Comparison of ENCODE assay signal across 20 mouse cellular contexts in the genomic region with DNA sequence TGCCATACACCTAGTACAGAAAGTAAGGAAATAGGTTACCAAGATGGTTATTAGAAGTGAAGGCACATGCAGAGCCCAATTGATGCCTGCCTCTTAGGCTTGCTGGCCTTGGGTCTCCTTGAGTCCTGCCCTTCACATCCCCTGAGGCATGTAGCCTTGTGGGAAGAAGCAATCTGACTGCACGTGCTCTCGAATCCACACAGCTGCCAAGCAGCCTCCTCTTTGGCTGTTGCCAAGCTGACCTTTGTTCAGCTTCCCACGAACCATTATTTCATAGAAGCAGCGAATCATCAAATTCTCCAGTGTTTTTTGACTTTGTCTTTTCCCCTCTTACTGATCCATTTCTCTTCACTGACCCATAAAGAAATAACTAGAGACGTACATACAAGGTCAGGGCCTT.
DNase-seq lines count a peak whose midpoint lies in the region; ATAC-seq and TF ChIP-seq lines count a peak whose summit lies in the region.
"Had no signal": no experiment of that assay in that cellular context is flagged by ENCODE, and none has a peak within 500 bp of the region (broad histone marks: within the 10 kb centered on the region; RNA-seq: fewer than 3 reads in every experiment).

No protein-coding gene starts in this region.

- no peak overlapping the region for H3K9ac ChIP-seq in kidney, embryonic 16.5 days (replicated peaks; ENCODE audit: low read length)
- no peak overlapping the region for H3K9ac ChIP-seq in limb, embryonic 12.5 days (replicated peaks)
- H3K9ac ChIP-seq: limb, embryonic 15.5 days had no signal

- H3K36me3 ChIP-seq in kidney, embryonic 16.5 days (ENCODE audit: insufficient read depth, low read length) = no peaks in the 10 kb centered on the region
- no peaks in the 10 kb centered on the region for H3K36me3 ChIP-seq in limb, embryonic 12.5 days
- H3K36me3 ChIP-seq: heart, embryonic 10.5 days; limb, embryonic 15.5 days had no signal

- H3K4me1 ChIP-seq in kidney, embryonic 16.5 days (ENCODE audit: insufficient read depth, low read length) = no peaks in the 10 kb centered on the region
- H3K4me1 ChIP-seq in limb, embryonic 12.5 days (replicated peaks) = no peaks in the 10 kb centered on the region
- H3K4me1 ChIP-seq: heart, embryonic 10.5 days had no signal

- H3K27me3 ChIP-seq in kidney, embryonic 16.5 days (ENCODE audit: insufficient read depth, low read length) = no peaks in the 10 kb centered on the region
- H3K27me3 ChIP-seq in limb, embryonic 12.5 days = no peaks in the 10 kb centered on the region
- H3K27me3 ChIP-seq: limb, embryonic 15.5 days had no signal

- H3K4me3 ChIP-seq in kidney, embryonic 16.5 days (ENCODE audit: low read length) = no peak overlapping the region
- no peak overlapping the region for H3K4me3 ChIP-seq in limb, embryonic 12.5 days (replicated peaks)
- H3K4me3 ChIP-seq: heart, embryonic 10.5 days; limb, embryonic 15.5 days; myocyte had no signal

- TF ChIP-seq POLR2A in brain, embryonic 14.5 days (IDR thresholded peaks at IDR 0.05; ENCODE audit: borderline replicate concordance, extremely low read depth, insufficient read depth, insufficient read length, poor library complexity, severe bottlenecking) = no peak

- WGBS in kidney, embryonic 16.5 days = 64% methylated on average over 5 of the region's 5 CpGs
- 71% methylated on average over 5 of the region's 5 CpGs for WGBS in limb, embryonic 12.5 days

- ATAC-seq in kidney, embryonic 16.5 days (ENCODE audit: low FRiP score, low TSS enrichment) = no peak
- ATAC-seq in limb, embryonic 12.5 days (ENCODE audit: insufficient number of reproducible peaks, insufficient read depth, low FRiP score, low TSS enrichment, low read depth) = no peak
- ATAC-seq: activated CD4-positive, CD25-positive, alpha-beta regulatory T cell, adult 4 months had no signal

- no peak for TF ChIP-seq CTCF in brain, embryonic 14.5 days (IDR thresholded peaks at IDR 0.05; ENCODE audit: borderline replicate concordance, extremely low read depth, insufficient read depth, insufficient read length)

- peak; percentile 20 for DNase-seq in embryo, embryonic 11 days
- no peak for DNase-seq in embryo, embryonic 10.5 days (ENCODE audit: low spot score)
- peak; percentile 61 to 74 for DNase-seq in kidney, adult 8-10 months
- peak; percentile 26 for DNase-seq in brain, embryonic 14.5 days (ENCODE audit: low read depth)
- DNase-seq in right cerebral cortex, postnatal 14 days = no peak
- DNase-seq in testis, postnatal 14 days (ENCODE audit: low spot score) = no peak
- DNase-seq: cerebellum, adult 8-10 months; gastrocnemius, postnatal 14 days; heart, postnatal 14 days; layer of hippocampus, postnatal 36 days; lung, adult 2 months; right cerebral cortex, adult 18-20 months; spleen, adult 18-20 months; thymus, postnatal 36 days had no signal

- no peak overlapping the region for H3K4me2 ChIP-seq in kidney, embryonic 16.5 days (replicated peaks; ENCODE audit: low read depth, low read length)
- no peak overlapping the region for H3K4me2 ChIP-seq in limb, embryonic 12.5 days
- H3K4me2 ChIP-seq: limb, embryonic 15.5 days had no signal

- no peaks in the 10 kb centered on the region for H3K9me3 ChIP-seq in kidney, embryonic 16.5 days (ENCODE audit: low read length)
- no peaks in the 10 kb centered on the region for H3K9me3 ChIP-seq in limb, embryonic 12.5 days
- H3K9me3 ChIP-seq: heart, embryonic 10.5 days; limb, embryonic 15.5 days had no signal

- no peak overlapping the region for H3K27ac ChIP-seq in kidney, embryonic 16.5 days (ENCODE audit: low read length)
- peak overlapping the region; percentile 9; the same call in 1 of the 2 replicates for H3K27ac ChIP-seq in limb, embryonic 12.5 days
- H3K27ac ChIP-seq: heart, embryonic 10.5 days; limb, embryonic 15.5 days had no signal

Comparison
In these comparisons a context has a peak if more than half of its experiments do, and no peak if none do; other contexts are left out.
1. DNase-seq: peak in embryo, embryonic 11 days (single experiment), kidney, adult 8-10 months (2 of 2) and brain, embryonic 14.5 days (single experiment); none in embryo, embryonic 10.5 days (single experiment), right cerebral cortex, postnatal 14 days (single experiment) and testis, postnatal 14 days (single experiment).